Mouse (Mus musculus) liver, postnatal 0 days (tissue): ENCODE data around the gene Olfr765. TPM values are rescaled to one million over a fixed set of nuclear protein-coding genes. Genes with fewer than 3 reads are reported as not detected.
"Not testable (repeated sequence)": the region's sequence is repeated elsewhere in the genome, so short reads cannot be mapped to it uniquely, and the experiment has no call there.

Source experiments
- ATAC-seq: fragments of 200-750 bp; cut with Nextera tagmentation; 2 replicates; pipeline ENCODE4 v1.8.0; 2017; ENCODE audit warnings: mild to moderate bottlenecking, moderate library complexity
- DNase-seq: peaks from one replicate; pipeline ENCODE4 v3.0.0-alpha.2; 2016
- H3K27ac ChIP-seq: fragments of 300-500 bp; sonication (generic); 2 replicates; pipeline ENCODE4 v1.5.1; 2014; ENCODE audit warnings: antibody characterized with exemption, moderate library complexity, mild to moderate bottlenecking, low read depth
- H3K27me3 ChIP-seq: fragments of 300-500 bp; sonication (generic); 2 replicates; pipeline ENCODE4 v1.6.1; 2014; ENCODE audit warnings: low read length, control low read depth, mixed read lengths; ENCODE audit not compliant: insufficient read depth
- H3K36me3 ChIP-seq: fragments of 300-500 bp; sonication (generic); replicated peaks from 2 replicates; pipeline ENCODE4 v1.6.1; 2014; ENCODE audit warnings: mild to moderate bottlenecking, control low read depth, low read length, moderate library complexity, mixed read lengths; ENCODE audit not compliant: insufficient read depth
- H3K4me1 ChIP-seq: fragments of 300-500 bp; sonication (generic); 2 replicates; pipeline ENCODE4 v1.6.1; 2014; ENCODE audit warnings: antibody characterized with exemption, mild to moderate bottlenecking, control low read depth; ENCODE audit not compliant: insufficient read depth
- H3K4me2 ChIP-seq: fragments of 300-500 bp; sonication (generic); 2 replicates; pipeline ENCODE4 v1.6.1; 2014; ENCODE audit warnings: low read depth, mild to moderate bottlenecking, low read length, moderate library complexity, mixed read lengths
- H3K4me3 ChIP-seq: fragments of 300-500 bp; sonication (generic); 2 replicates; pipeline ENCODE4 v1.5.1; 2014; ENCODE audit warnings: low read depth, low read length
- H3K9ac ChIP-seq: fragments of 300-500 bp; sonication (generic); replicated peaks from 2 replicates; pipeline ENCODE4 v1.6.1; 2014; ENCODE audit warnings: mild to moderate bottlenecking, moderate library complexity
- H3K9me3 ChIP-seq: fragments of 300-500 bp; sonication (generic); 2 replicates; pipeline ENCODE4 v1.6.1; 2016; ENCODE audit warnings: mild to moderate bottlenecking, control low read depth, low read length, mixed read lengths
- CTCF ChIP-seq: sonication (generic); IDR thresholded peaks from 2 replicates; pipeline ENCODE4 v1.5.1; 2016; ENCODE audit warnings: antibody characterized with exemption, low read depth
- EP300 ChIP-seq: IDR thresholded peaks from 2 replicates; pipeline ENCODE4 v1.6.1; 2016; ENCODE audit warnings: antibody characterized with exemption, low read depth, mild to moderate bottlenecking
- WGBS: fragments of 180-500 bp; shearing (Covaris S2); extraction: QIAGEN DNeasy Blood & Tissue Kit; methylation state at CpG from one replicate; pipeline ENCODE4 v1.1.7; 2014; ENCODE audit not compliant: insufficient replicate concordance; 5-methylcytosine and 5-hydroxymethylcytosine counted together
- polyA plus RNA-seq: library from polyadenylated mRNA; unstranded; fragments of >200 nt; fragmentation: Nextera tagmentation; extraction: Ambion mirVana; gene quantifications from 2 replicates; pipeline ENCODE4 v1.2.1, GENCODE M21; 2015

Olfr765 gene
- polyA plus RNA-seq, 1 experiment from 2014 or later: not detected

DNA sequence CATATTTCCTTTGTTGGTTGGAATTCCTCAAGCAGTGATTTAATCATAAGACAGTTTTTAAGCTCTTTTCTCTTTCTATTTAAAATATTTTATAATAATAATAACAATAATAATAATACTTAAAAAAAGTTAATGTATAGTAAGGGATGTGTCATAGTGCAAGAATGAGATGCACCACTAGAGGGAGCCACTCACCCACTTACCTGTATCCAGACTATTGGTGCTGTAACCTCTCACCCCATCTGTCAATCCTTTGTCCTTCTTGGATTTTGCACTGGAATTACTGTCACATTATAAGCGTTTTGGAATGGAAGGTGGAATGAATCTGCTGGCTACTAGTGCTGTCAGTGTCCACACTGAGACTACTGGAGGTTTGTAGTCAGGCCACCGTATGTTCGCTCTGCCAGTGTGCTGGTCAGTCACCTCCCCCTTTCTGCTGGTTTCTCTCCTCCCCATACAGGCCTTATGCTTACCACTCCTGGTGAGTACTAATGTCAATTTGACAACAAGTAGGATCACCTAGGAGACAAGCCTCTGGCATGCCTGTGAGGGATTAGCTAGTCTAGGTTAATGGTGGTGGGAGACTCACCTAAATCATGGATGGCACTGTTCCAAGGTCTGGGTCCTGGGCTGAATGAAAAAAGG, 23.7 kb downstream of the Olfr765 start:
- Histone ChIP-seq H3K36me3 (no peaks in the 10 kb centered on the region), H3K9ac (no peak overlapping the region), H3K27me3 (no peaks in the 10 kb centered on the region), H3K4me2 (no peak overlapping the region), H3K27ac (no peak overlapping the region), H3K4me1 (no peaks in the 10 kb centered on the region), H3K4me3 (no peak overlapping the region), H3K9me3 (no peaks in the 10 kb centered on the region)
- DNase-seq (peak; percentile 61), ATAC-seq (no peak; the same call in 1 of the 2 replicates)
- TF ChIP-seq CTCF: peak; percentile 77
- no peak for TF ChIP-seq EP300
- 59% methylated on average over 3 of the region's 3 CpGs for WGBS

DNA sequence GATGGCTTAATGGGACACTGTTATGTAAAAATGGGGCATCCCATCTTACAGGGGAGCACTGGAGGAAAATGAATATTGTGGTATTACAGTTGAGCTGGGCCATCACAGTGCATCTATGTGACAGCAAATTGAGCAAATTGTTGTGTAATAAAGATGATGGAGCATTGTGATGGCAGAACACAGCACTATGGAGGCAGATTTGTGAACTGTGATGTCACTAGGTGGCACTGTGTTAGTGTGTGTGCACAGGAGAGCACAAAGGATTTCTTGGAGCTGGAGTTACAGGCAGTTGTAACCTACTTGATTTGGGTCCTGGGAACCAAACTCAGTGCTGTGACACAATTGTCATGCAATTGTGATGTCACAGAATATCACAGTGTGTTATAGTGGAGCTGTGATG, 26.5 kb downstream of the Olfr765 start:
- Histone ChIP-seq H3K4me1 (no peaks in the 10 kb centered on the region), H3K4me2 (no peak overlapping the region), H3K27ac (no peak overlapping the region), H3K36me3 (no peaks in the 10 kb centered on the region), H3K9ac (no peak overlapping the region), H3K9me3 (no peaks in the 10 kb centered on the region), H3K27me3 (no peaks in the 10 kb centered on the region), H3K4me3 (no peak overlapping the region)
- DNase-seq: no peak
- no peak for ATAC-seq
- TF ChIP-seq EP300: no peak
- TF ChIP-seq CTCF: no peak; the same call in 1 of the 2 replicates

- Histone ChIP-seq H3K27me3 (no peaks in the 10 kb centered on the region), H3K36me3 (no peaks in the 10 kb centered on the region), H3K27ac (no peak overlapping the region), H3K9ac (no peak overlapping the region), H3K4me3 (no peak overlapping the region), H3K9me3 (no peaks in the 10 kb centered on the region), H3K4me2 (no peak overlapping the region), H3K4me1 (no peaks in the 10 kb centered on the region)
- DNase-seq (peak; percentile 11), ATAC-seq (no peak)
- no peak for TF ChIP-seq CTCF
- TF ChIP-seq EP300: no peak
Measured at GRCm38 (mm10) chr10:129014477-129014876, 35.3 kb downstream of the Olfr765 start.

DNA sequence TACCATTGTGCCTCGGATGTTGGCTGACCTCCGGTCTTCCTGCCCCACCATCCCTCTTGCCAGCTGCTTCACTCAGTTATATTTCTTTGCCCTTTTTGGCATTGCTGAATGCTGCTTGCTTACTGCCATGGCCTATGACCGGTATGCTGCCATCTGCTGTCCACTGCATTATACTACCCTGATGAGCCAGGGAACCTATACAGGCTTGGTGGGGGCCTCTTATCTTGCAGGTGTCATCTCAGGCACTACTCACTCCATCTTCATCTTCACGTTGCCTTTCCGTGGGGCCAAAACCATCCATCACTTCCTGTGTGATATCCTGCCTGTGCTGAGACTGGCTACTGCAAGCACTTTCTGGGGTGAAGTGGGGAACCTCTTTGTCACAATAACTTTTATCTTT, 38.3 kb downstream of the Olfr765 start:
- DNase-seq, H3K9ac ChIP-seq, H3K27ac ChIP-seq, H3K4me3 ChIP-seq, H3K9me3 ChIP-seq, H3K36me3 ChIP-seq, ATAC-seq, H3K4me2 ChIP-seq, H3K27me3 ChIP-seq, H3K4me1 ChIP-seq: not testable (repeated sequence)
- 48% methylated on average over 2 of the region's 5 CpGs for WGBS

GRCm38 (mm10) chr10:129010288-129010841, 39.4 kb downstream of the Olfr765 start, which contains the start of gene Olfr763:
Gene Olfr763, plus strand, starts transcription at chr10:129010791.
- Histone ChIP-seq H3K4me1 (no peaks in the 10 kb centered on the region), H3K9ac (no peak within 1 kb of the TSS), H3K36me3 (no peaks in the 10 kb centered on the region), H3K4me3 (no peak within 1 kb of the TSS), H3K4me2 (no peak within 1 kb of the TSS), H3K27ac (no peak within 1 kb of the TSS), H3K27me3 (no peaks in the 10 kb centered on the region), H3K9me3 (no peaks in the 10 kb centered on the region)
- TF ChIP-seq EP300: no peak
- ATAC-seq (no peak), DNase-seq (no peak)
- WGBS: 57% methylated on average over 2 of the region's 2 CpGs

GRCm38 (mm10) chr10:129004032-129004920, 45.5 kb downstream of the Olfr765 start:
- H3K27ac ChIP-seq: no peak overlapping the region

More at GRCm38 (mm10) chr10:129004032-129004920, 45.5 kb downstream of the Olfr765 start:
- no peaks in the 10 kb centered on the region for H3K9me3 ChIP-seq
- no peak overlapping the region for H3K4me3 ChIP-seq
- H3K9ac ChIP-seq: no peak overlapping the region
- no peaks in the 10 kb centered on the region for H3K36me3 ChIP-seq
- no peaks in the 10 kb centered on the region for H3K4me1 ChIP-seq
- H3K27me3 ChIP-seq: no peaks in the 10 kb centered on the region
- 72% methylated on average over 14 of the region's 14 CpGs for WGBS
- H3K4me2 ChIP-seq: no peak overlapping the region
- DNase-seq (no peak), ATAC-seq (peak; percentile 88)
- no peak for TF ChIP-seq EP300
- no peak for TF ChIP-seq CTCF
